Mouse (Mus musculus) heart, adult 2 months (tissue): ENCODE measurements at regions not wholly inside any gene's neighbourhood (a gene's known extent, or its start where the extent isn't known, plus 50 kb on each side); places are given as distances from the start of the nearest gene placed in this dataset.

Source experiments
- DNase-seq, 2 experiments: peaks; one replicate each; pipeline ENCODE4 v3.0.0; 2021
- H3K27ac ChIP-seq: fragments of 200-600 bp; 2 replicates; pipeline ENCODE4 v1.8.1; 2022
- H3K27me3 ChIP-seq: fragments of 200-500 bp; 2 replicates; pipeline ENCODE4 v1.6.1; 2012; ENCODE audit warnings: mild to moderate bottlenecking, low read length, inconsistent platforms, mixed read lengths; ENCODE audit not compliant: control insufficient read depth, insufficient read depth
- H3K36me3 ChIP-seq: fragments of 200-500 bp; 2 replicates; pipeline ENCODE4 v1.6.1; 2012; ENCODE audit warnings: low read length, inconsistent platforms; ENCODE audit not compliant: control insufficient read depth, insufficient read depth
- H3K4me1 ChIP-seq: fragments of 200-500 bp; 2 replicates; pipeline ENCODE4 v1.6.1; 2011; ENCODE audit warnings: low read length; ENCODE audit not compliant: control insufficient read depth, insufficient read depth
- H3K4me3 ChIP-seq: fragments of 200-600 bp; 2 replicates; pipeline ENCODE4 v1.8.1; 2022
- H3K79me2 ChIP-seq: fragments of 200-500 bp; replicated peaks from 2 replicates; pipeline ENCODE4 v1.6.1; 2012; ENCODE audit warnings: mild to moderate bottlenecking, inconsistent platforms, low read length, moderate library complexity, mixed read lengths; ENCODE audit not compliant: control insufficient read depth, insufficient read depth
- H3K9ac ChIP-seq: fragments of 200-500 bp; 2 replicates; pipeline ENCODE4 v1.6.1; 2012; ENCODE audit warnings: low read depth, mild to moderate bottlenecking, control low read depth, inconsistent platforms, low read length, mixed read lengths
- CTCF ChIP-seq: fragments of 200-600 bp; IDR thresholded peaks from 2 replicates; pipeline ENCODE4 v1.8.1; 2022; ENCODE audit warnings: antibody characterized with exemption, mild to moderate bottlenecking, moderate library complexity
- EP300 ChIP-seq: fragments of 200-500 bp; IDR thresholded peaks from 2 replicates; pipeline ENCODE4 v1.6.1; 2011; ENCODE audit warnings: low read depth, low read length, control low read depth; ENCODE audit not compliant: insufficient read depth
- POLR2A ChIP-seq: fragments of 200-500 bp; IDR thresholded peaks from 2 replicates; pipeline ENCODE4 v1.6.1; 2011; ENCODE audit warnings: mild to moderate bottlenecking, low read depth, low read length, control low read depth; ENCODE audit not compliant: insufficient read depth
- WGBS: fragments of 180-500 bp; shearing (Covaris S2); methylation state at CpG from one replicate; pipeline ENCODE4 v1.1.7; 2018; 5-methylcytosine and 5-hydroxymethylcytosine counted together
- intact Hi-C: fragments of 180-260 bp; cut with DNase I; formaldehyde crosslinking; loops from one replicate; pipeline ENCODE4 v1.15.1; 2025

DNA sequence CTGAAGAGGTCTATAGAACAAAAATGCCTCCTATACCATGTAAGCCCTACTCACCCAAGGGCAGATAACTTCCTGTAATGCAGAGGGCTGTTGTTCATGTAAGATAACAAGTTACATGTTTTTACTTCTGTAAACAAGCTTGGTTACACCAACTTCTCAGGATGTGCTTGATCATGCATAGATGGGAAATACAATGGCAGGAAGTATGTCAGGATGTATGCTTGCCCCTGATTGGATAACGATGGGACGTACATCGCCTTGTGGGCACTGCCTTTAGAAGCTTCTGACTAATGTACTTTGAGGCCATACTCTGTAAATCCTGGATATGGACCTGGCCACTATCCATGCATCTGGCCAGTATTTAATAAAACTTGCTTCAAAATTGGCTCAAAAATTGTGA is 69.2 kb upstream of the Pde3b start:
- no peak for DNase-seq
- H3K36me3 ChIP-seq: no peaks in the 10 kb centered on the region
- H3K27me3 ChIP-seq: no peaks in the 10 kb centered on the region
- H3K4me3 ChIP-seq: no peak overlapping the region
- H3K9ac ChIP-seq: no peak overlapping the region
- H3K27ac ChIP-seq: no peak overlapping the region
- WGBS: 49% methylated on average over 3 of the region's 3 CpGs
- no peaks in the 10 kb centered on the region for H3K79me2 ChIP-seq
- intact Hi-C loops: no loop called here
- no peak for TF ChIP-seq EP300
- no peak for TF ChIP-seq CTCF
- TF ChIP-seq POLR2A: no peak
- no peaks in the 10 kb centered on the region for H3K4me1 ChIP-seq

DNA sequence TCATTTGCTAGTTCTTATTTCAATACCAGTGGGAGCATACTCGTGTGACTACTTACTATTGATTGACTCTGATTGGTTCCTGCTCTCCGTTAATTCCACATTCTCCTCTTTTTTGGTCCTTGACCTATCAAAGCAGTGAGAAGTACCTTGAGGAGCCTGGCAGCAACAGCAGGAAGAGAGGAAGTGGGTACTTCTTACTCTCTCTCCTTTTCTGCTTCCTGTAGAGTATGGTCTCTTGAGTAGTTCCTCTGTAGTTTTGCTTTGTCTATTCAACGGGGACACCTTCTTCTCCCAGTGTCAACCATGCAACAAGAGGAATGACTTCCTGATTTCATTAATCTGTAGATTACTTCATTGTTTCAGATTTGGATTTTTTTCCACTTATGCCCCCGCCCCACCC is 68.1 kb upstream of the Pde3b start:
- no peaks in the 10 kb centered on the region for H3K36me3 ChIP-seq
- no peak overlapping the region for H3K4me3 ChIP-seq
- no peaks in the 10 kb centered on the region for H3K4me1 ChIP-seq
- H3K27me3 ChIP-seq: no peaks in the 10 kb centered on the region
- DNase-seq: no peak
- H3K27ac ChIP-seq: no peak overlapping the region
- 73% methylated on average over 4 of the region's 4 CpGs for WGBS
- no peak for TF ChIP-seq EP300
- TF ChIP-seq POLR2A: no peak
- TF ChIP-seq CTCF: no peak
- H3K9ac ChIP-seq: no peak overlapping the region
- intact Hi-C loops: no loop called here
- no peaks in the 10 kb centered on the region for H3K79me2 ChIP-seq

DNA sequence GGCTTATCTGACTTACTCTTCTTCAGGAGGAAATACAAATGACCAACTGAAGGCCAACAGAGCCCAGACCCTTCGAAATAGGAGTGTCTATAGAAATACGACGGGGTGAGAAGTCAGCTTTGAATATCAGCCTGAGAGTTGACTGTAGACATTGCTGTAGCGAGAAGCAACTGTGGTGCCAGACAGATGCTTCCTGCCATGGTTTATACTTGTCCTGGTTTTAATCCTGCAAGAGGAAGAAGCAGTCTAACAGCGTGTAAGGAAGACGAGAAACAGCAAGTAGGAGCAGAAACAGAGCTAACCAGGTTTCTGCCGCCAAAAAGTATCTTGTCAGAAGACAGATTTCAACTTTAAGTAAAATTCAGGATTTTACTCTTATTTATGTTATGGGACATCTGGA is 64.1 kb upstream of the Pde3b start:
- no peak for DNase-seq
- 46% methylated on average over 7 of the region's 7 CpGs for WGBS

DNA sequence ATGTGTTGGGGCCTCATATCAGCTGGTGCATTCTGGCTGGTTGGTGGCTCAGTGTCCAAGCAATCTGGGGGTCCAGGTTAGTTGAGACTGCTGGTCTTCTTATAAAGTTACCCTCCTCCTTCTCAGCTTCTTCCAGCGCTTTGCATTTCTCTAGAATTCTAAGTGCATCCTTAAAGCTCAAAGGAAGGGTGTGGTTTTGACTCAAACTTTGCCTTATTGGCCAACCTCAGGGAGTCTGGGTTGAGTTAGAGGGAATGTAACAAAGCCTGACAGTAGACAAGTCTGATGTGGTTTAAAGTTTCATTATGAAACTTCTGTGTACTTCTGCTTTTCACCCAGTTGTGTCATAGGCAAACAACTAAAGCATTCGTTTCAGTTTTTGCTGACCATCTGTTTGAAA is 58.7 kb upstream of the Pde3b start:
- intact Hi-C loops: no loop called here
- H3K9ac ChIP-seq: no peak overlapping the region
- H3K27me3 ChIP-seq: no peaks in the 10 kb centered on the region
- DNase-seq: peak in 1 of 2 experiments; percentile 4
- no peak for TF ChIP-seq POLR2A
- TF ChIP-seq EP300: no peak
- TF ChIP-seq CTCF: no peak
- H3K79me2 ChIP-seq: no peaks in the 10 kb centered on the region
- H3K4me1 ChIP-seq: no peaks in the 10 kb centered on the region
- H3K27ac ChIP-seq: no peak overlapping the region
- no peak overlapping the region for H3K4me3 ChIP-seq
- no peaks in the 10 kb centered on the region for H3K36me3 ChIP-seq
- 68% methylated on average over 2 of the region's 2 CpGs for WGBS

More for the DNA sequence above, 64.1 kb upstream of the Pde3b start:
- no peaks in the 10 kb centered on the region for H3K79me2 ChIP-seq
- H3K36me3 ChIP-seq: no peaks in the 10 kb centered on the region
- H3K9ac ChIP-seq: no peak overlapping the region
- no peak overlapping the region for H3K27ac ChIP-seq
- no peaks in the 10 kb centered on the region for H3K4me1 ChIP-seq
- no peak overlapping the region for H3K4me3 ChIP-seq
- no peaks in the 10 kb centered on the region for H3K27me3 ChIP-seq
- intact Hi-C loops: no loop called here
- TF ChIP-seq CTCF: no peak
- no peak for TF ChIP-seq POLR2A
- TF ChIP-seq EP300: no peak

DNA sequence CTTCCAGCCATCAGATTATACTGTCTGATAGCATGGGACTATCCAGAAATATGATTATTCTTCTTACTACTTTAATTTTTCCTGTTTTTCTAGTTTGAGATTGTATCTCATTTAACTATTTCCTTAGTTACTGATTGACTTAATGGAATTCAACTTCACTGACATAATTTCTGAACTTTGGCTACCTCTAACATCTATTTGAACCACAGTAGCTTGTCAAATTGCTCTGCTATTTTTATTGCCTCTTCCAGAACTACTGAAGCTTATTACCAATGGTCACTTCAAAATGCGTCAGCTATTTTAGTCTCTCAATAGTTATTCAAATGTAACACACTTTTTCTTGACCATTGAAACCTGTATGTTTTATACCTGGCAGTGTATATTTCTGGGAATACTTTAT is 52.9 kb upstream of the Pde3b start:
- WGBS: 94% methylated on average over 1 of the region's 1 CpGs
- H3K79me2 ChIP-seq: no peaks in the 10 kb centered on the region
- no peaks in the 10 kb centered on the region for H3K36me3 ChIP-seq
- no peak overlapping the region for H3K27ac ChIP-seq
- no peaks in the 10 kb centered on the region for H3K4me1 ChIP-seq
- no peaks in the 10 kb centered on the region for H3K27me3 ChIP-seq
- no peak overlapping the region for H3K4me3 ChIP-seq
- DNase-seq: no peak
- TF ChIP-seq EP300: no peak
- intact Hi-C loops: no loop called here
- H3K9ac ChIP-seq: no peak overlapping the region

DNA sequence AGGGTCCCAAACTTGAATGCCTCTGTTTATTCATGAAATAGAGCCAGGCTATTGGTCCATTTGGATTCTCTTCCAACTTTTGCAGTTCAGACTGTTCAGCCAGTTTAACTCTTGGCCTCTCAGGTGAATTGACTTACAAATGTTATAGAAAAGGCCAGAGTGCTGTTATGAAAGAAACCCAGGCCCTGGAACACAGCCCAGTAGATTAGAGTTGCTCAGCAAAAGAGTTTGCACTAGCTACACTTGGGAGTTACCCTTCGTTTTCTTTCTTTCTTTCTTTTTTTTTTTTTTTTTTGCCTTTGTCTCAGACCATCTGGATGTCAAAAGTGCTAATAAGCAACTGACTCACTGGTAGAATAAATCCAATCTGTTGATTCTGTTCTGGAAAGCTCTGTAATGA is 51.0 kb upstream of the Pde3b start:
- TF ChIP-seq POLR2A: no peak
- TF ChIP-seq CTCF: no peak
- TF ChIP-seq EP300: no peak
- DNase-seq: peak in 1 of 2 experiments; percentile 16

More for the DNA sequence above, 51.0 kb upstream of the Pde3b start:
- Histone ChIP-seq H3K27me3 (no peaks in the 10 kb centered on the region), H3K27ac (no peak overlapping the region), H3K36me3 (no peaks in the 10 kb centered on the region), H3K4me3 (no peak overlapping the region), H3K4me1 (no peaks in the 10 kb centered on the region), H3K79me2 (no peaks in the 10 kb centered on the region), H3K9ac (no peak overlapping the region)
- intact Hi-C loops: no loop called here
- 24% methylated on average over 1 of the region's 1 CpGs for WGBS
